Mouse (Mus musculus) monocyte, adult 2 months (primary cell): ENCODE results near the gene Vmn1r167.
"Not testable (repeated sequence)": the region's sequence is repeated elsewhere in the genome, so short reads cannot be mapped to it uniquely, and the experiment has no call there.

Experiments used
- DNase-seq, 2 experiments: peaks; one replicate each; pipeline ENCODE4 v3.0.0; 2022; ENCODE audit warnings: low spot score in 2 of 2, low read depth in 1 of 2

Gene Vmn1r167

DNA sequence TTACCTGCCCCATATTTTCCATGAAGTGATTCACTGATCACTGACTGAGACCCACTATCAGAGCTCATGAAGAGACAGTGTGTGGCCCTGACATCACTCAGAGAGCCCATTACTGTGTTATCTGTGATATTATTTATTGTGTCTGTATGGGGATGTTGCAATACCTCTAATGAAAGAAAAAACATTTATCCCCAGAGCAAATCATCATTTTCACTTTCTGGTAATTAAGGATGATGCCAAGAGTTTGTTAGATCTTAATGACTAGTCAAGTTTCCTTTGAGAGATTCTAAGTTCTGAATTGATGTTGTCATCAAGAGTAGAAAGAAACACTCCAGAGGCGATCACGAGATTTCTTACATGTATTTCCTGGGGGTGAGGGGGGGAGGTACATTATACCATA lies at the start of gene Vmn1r167:
TSS of gene Vmn1r167 (minus strand) at position 101 of the 400 bp plus-strand sequence.
- not testable (repeated sequence) for DNase-seq

- DNase-seq = not testable (repeated sequence)
Observed at GRCm38 (mm10) chr7:23539432-23539831, 32.4 kb upstream of the Vmn1r167 start, which contains the start of gene Vmn1r168. Gene Vmn1r168 (plus strand): TSS chr7:23539732.

DNA sequence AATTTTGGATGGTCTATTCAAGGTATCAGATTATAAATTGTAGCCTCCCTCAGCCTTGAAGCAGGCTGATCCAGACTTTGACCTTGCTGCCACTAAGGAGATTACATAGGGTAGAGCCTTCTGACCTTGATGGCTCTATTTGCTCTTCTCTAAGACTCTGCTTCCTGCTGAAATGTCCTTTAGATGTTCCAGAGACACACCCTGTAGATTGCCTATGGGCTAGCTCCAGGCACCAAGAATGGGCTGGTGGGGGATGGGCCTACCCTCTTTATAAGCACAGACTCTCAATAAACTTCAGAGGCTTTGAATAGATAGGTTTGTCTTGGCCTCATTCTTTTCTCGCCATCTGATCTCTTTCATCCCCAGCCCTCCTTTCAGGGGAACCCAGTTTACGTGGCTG lies 34.1 kb downstream of the Vmn1r167 start:
- not testable (repeated sequence) for DNase-seq

DNA sequence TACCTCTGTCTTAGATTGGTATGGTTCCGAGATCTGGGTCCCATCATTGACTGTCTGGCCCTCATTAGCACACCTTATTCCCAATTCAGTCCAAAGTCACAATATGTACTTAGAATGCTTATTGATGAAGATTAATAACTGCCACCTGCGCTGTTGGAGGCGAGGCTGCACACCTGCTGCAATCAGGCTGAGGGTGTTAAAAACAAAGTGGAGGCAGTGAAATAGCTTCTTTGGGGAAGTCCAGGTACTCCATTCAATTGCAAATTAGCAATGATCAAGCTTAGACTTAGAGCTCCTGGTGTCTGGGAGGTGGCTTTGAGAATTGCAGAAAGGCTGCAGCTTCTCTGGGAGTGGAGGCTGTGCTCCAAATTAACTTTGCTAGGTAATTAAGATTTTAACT lies 36.2 kb downstream of the Vmn1r167 start:
- DNase-seq = not testable (repeated sequence)

- not testable (repeated sequence) for DNase-seq
Observed at GRCm38 (mm10) chr7:23470201-23470600, 36.8 kb downstream of the Vmn1r167 start.
